Mouse (Mus musculus): Measurements from ENCODE around the gene Pla2g7.

Gene Pla2g7

GRCm38 (mm10) chr17:43581012-43581467 lies 13.1 kb downstream of the Pla2g7 start:
- no peak for DNase-seq

- DNase-seq: no peak
These were observed 16.9 kb downstream of the Pla2g7 start for GRCm38 (mm10) chr17:43584771-43585170.

DNA sequence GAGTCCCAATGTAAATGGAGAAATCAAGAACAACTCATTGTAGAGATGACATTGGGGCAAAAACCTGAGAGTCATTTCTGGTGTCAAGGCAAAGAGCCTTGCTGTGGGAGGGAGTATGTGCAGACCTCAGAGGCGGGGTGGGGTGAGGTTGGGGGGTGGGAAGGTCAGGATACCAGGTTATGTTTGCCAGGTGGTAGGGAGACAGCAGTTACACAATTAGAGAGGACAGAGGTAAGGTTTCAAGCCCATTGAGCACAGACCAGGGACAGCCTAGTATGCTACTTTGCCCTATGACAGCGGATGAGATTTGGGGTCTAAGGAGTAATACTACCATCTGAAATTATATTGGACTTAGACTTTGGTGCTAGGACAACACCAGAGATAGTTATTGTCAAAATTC lies 19.4 kb downstream of the Pla2g7 start:
- DNase-seq: no peak

- DNase-seq: no peak
These were observed 21.9 kb downstream of the Pla2g7 start for GRCm38 (mm10) chr17:43589750-43590149.

- no peak for DNase-seq
These were observed 22.6 kb downstream of the Pla2g7 start for GRCm38 (mm10) chr17:43590531-43590930.

DNA sequence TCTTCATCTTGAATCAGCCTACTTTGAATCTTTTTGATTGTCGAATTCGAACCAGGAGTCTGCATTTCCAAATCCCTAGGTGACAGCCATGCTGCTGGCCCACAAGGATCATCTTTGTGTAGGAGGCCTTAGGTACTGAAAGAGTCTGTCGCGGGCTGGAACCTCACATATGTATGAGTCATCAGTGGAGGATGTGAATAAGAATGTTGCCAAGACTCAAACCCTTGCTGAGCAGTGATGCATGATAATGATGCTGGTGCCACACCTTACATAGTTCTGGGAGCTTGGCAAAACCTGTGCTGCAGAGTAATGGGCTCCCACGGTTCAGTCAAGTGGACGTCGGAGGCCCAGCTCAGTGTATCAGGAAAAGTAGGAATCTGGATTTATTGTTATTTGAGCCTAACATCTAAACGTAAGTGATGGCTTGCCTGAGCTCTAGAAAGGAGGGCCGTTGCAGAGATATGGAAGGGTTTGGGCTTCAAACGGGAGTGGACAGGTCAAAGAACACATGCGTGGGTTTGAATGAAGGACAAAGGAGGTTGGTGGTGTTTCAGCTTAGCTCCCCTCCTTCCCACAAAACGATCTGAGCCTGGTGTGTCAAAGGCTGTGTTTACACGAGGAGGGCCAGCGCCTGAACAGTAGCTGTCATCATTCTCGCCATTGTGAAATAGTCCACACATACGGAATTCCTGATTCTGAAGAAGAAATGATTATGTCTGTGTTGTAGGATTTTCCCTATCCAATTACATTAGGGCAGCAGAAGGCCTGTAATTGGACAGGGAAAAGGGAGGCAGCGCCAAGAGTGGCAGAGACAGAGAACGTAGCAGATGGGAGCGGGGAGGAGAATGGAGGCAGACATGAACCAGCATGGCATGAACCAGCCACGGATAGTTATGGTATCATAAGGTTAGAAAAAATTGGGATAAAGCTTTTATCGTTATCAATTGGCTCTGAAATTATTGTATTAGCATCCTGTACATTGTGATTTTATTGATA lies 24.7 kb downstream of the Pla2g7 start:
- DNase-seq: no peak

GRCm38 (mm10) chr17:43597742-43598141 lies 29.8 kb downstream of the Pla2g7 start:
- DNase-seq: no peak

GRCm38 (mm10) chr17:43598706-43599105 lies 30.8 kb downstream of the Pla2g7 start:
- no peak for DNase-seq

GRCm38 (mm10) chr17:43606704-43607103 lies 38.8 kb downstream of the Pla2g7 start:
- peak; percentile 57 to 63 for DNase-seq

GRCm38 (mm10) chr17:43611586-43611985 lies 43.7 kb downstream of the Pla2g7 start:
- DNase-seq: peak; percentile 24 to 34

DNA sequence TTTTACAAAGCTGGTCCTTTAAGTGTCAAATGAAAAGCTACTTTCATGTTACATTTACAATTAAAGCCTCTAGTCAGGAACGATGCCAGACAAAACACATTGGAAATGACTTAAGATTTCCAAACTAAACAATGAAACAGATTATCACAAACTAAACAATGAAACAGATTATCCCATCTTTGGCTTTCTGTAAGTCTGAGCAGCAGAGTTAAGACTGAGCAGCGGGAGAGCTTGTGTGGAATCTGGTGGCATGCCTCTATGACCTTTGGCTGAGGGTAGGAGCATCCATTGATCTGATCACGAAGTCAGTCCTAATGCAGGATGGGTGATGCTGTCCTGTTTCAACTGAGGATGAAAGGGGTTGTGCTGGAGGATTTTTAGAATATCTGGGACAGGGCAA lies 44.3 kb downstream of the Pla2g7 start:
- no peak for DNase-seq

DNA sequence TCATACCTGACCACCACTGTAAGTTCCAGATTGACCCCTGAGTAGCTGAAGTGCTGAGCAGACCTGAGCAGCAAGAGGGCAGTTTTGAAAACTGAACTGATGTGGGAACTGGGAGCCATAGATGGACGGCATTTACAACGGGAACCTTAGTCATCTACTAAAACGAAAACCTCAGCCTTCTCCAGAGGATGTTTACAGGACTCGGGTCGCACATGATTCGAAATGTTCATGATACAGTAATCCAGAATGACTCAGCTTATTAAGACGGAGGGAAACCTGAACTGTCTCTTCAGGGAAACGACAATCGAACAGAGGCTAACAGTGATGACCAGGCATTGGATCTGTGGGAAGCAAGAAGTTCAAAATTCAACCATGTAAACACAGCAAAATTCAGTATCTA lies 51.3 kb downstream of the Pla2g7 start:
- no peak for DNase-seq

DNA sequence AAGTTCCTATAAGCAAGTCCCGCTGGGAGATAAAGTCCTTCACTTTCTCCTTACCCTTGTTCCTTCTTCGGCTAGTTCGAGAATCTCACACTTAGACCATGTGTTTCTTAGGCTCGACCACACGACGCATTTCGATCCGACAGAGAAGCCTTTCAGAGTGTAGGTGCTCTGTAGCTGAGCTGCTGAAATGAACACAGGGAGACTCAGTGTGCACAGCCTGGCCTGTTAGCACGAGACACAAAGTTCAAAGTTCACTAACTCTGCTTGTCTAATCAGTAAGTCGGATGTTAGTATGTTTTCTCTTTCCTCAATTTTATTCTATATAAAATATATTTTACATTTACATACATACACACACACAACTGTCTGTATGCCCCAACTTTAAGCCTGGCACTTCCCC lies 54.2 kb downstream of the Pla2g7 start:
- no peak for DNase-seq

- no peak for DNase-seq
These were observed 60.3 kb downstream of the Pla2g7 start for GRCm38 (mm10) chr17:43628246-43628645.

DNA sequence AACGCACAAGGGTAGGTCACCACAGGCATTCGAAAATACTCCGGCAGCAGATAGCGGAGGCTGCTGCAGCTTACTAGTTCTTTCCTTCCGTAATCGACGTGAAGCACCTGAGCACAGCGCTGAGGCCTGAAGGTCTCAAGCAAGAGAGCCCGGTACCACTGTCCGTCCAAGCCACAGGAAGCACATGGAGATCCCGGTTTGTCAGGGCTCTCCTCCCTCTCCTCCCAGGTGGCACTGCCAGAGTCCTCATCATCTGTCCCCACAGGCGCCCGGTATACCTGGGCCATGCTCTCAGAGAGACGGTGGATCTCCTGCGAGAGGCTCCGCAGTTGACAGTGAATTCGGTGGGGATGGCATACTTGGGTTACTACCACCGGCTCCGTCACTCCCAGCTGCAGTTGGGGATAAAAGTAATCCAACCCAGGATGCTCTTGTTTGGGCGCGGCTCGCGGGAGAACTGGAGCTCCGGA lies 61.2 kb downstream of the Pla2g7 start:
- no peak for DNase-seq

GRCm38 (mm10) chr17:43629496-43630426 lies 61.9 kb downstream of the Pla2g7 start, which contains the start of gene Tdrd6:
Gene Tdrd6, minus strand, starts transcription at chr17:43630299.
- DNase-seq: no peak

- DNase-seq: no peak
These were observed 62.5 kb downstream of the Pla2g7 start for GRCm38 (mm10) chr17:43630427-43630760.

DNA sequence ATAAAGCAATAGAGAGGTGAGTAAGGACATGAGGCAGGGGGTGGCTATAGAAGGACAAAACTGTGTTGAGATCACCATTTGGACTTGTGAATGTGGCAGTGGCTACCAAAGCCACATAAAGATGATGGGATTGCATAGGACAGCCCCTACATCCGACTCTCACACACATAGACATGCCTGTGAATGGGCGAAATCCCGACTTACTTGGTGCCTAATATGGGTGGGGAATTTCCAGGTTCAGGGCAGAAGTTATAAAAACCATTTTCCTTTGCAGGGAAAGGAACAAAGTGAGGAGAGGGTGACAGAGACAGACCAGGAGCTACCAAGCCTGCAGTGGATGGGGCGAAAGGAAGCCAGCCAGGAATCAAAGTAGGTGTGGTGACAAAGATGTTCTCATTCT lies 69.2 kb downstream of the Pla2g7 start:
- DNase-seq: no peak

DNA sequence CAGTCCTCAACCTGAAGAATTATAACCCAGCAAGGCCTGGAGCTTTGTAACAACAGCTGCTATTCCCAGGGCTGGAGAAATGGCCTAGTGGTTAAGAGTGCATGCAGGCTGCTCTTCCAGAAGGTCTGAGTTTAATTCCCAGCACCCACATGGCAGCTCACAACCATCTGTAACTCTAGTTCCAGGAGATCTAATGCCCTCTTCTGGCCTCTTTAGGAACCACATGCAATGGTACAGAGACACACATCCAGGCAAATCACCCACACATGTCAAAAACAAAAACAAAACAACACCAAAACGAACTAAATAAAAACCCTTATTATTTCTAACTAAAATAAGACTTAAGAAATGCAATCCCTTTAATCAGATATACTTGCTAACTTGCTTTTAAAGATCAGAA lies 72.9 kb downstream of the Pla2g7 start:
- DNase-seq: no peak

- no peak for DNase-seq
These were observed 75.3 kb downstream of the Pla2g7 start for GRCm38 (mm10) chr17:43643191-43643590.

- DNase-seq: no peak
These were observed 76.5 kb downstream of the Pla2g7 start for GRCm38 (mm10) chr17:43644375-43644774.

- DNase-seq: peak; percentile 25 to 52
These were observed 77.2 kb downstream of the Pla2g7 start for GRCm38 (mm10) chr17:43645136-43645535.

DNA sequence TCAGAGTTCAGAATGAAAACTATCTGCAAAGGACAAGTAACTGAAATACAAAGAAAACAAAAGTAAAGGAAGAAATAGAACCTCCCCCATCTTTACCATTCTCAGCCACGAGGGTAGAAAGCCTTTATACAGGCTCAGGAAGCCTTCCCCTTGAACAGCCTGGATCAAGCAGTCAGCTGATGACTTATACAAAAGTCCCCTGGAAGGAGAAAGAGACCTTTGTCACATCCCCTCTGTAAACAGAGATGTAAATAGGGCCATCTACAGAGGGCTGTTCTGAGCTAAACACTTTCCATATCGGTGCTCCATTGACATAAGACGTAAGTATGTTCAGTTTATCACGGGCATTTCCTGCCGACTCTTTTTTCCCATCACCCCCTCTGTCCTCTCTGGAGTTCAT lies 79.0 kb downstream of the Pla2g7 start:
- DNase-seq: no peak

Data from thymus, postnatal 36 days (tissue).